Mouse (Mus musculus) heart, embryonic 12.5 days (tissue): ENCODE measurements around the gene Plekhh3. TPM values are rescaled to one million over a fixed set of nuclear protein-coding genes. Genes with fewer than 3 reads are reported as not detected.
A peak's percentile ranks its signal among the peaks of the same experiment; 100 is the strongest.
"Not testable (repeated sequence)": the region's sequence is repeated elsewhere in the genome, so short reads cannot be mapped to it uniquely, and the experiment has no call there.

Experiments used
- ATAC-seq: fragments of 200-750 bp; cut with Nextera tagmentation; 2 replicates; pipeline ENCODE4 v1.8.0; 2017; ENCODE audit warnings: moderate TSS enrichment, moderate library complexity; ENCODE audit not compliant: insufficient number of reproducible peaks, low FRiP score
- H3K27ac ChIP-seq: fragments of 300-500 bp; sonication (generic); 2 replicates; pipeline ENCODE4 v1.5.1; 2016; ENCODE audit warnings: mild to moderate bottlenecking, moderate library complexity; ENCODE audit not compliant: poor library complexity, severe bottlenecking
- H3K27me3 ChIP-seq: fragments of 300-500 bp; sonication (generic); replicated peaks from 2 replicates; pipeline ENCODE4 v1.6.1; 2016; ENCODE audit warnings: mild to moderate bottlenecking, moderate library complexity
- H3K36me3 ChIP-seq: fragments of 300-500 bp; sonication (generic); 2 replicates; pipeline ENCODE4 v1.6.1; 2016; ENCODE audit warnings: mild to moderate bottlenecking, moderate library complexity
- H3K4me1 ChIP-seq: fragments of 300-500 bp; sonication (generic); replicated peaks from 2 replicates; pipeline ENCODE4 v1.6.1; 2016; ENCODE audit warnings: mild to moderate bottlenecking
- H3K4me2 ChIP-seq: fragments of 300-500 bp; sonication (generic); 2 replicates; pipeline ENCODE4 v1.6.1; 2016; ENCODE audit warnings: mild to moderate bottlenecking, moderate library complexity
- H3K4me3 ChIP-seq: fragments of 300-500 bp; sonication (generic); 2 replicates; pipeline ENCODE4 v1.5.1; 2016; ENCODE audit warnings: mild to moderate bottlenecking
- H3K9ac ChIP-seq: fragments of 300-500 bp; sonication (generic); 2 replicates; pipeline ENCODE4 v1.6.1; 2016; ENCODE audit warnings: mild to moderate bottlenecking, moderate library complexity
- H3K9me3 ChIP-seq: fragments of 300-500 bp; sonication (generic); replicated peaks from 2 replicates; pipeline ENCODE4 v1.6.1; 2016; ENCODE audit warnings: mild to moderate bottlenecking, moderate library complexity
- WGBS: fragments of 180-500 bp; shearing (Covaris S2); methylation state at CpG from one replicate; pipeline ENCODE4 v1.1.7; 2016; 5-methylcytosine and 5-hydroxymethylcytosine counted together
- polyA plus RNA-seq: library from polyadenylated mRNA; unstranded; fragments of >200 nt; fragmentation: Nextera tagmentation; extraction: Ambion mirVana; gene quantifications from 2 replicates; pipeline ENCODE4 v1.2.1, GENCODE M21; 2016

Plekhh3 gene
- polyA plus RNA-seq, 1 experiment from 2014 or later: 10.6 TPM

DNA sequence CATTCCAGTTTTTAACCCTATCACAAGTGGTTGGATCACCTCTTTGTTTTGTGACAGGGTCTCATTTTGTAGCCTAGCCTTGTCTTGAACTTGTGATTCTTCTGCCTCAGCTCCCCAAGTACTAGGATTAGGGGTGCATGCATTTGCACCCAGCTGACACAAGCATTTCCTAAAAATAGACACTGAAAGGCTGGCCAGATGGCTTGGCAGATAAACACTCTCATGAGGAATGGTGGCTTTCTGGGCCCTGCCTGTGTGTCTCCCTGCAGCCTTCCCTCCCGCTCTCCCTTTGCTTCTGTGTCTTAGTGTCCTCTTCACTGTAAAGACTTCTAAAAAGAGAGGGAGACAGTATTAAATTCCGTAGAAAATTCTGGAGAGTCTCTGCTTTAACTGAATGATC, 40.0 kb downstream of the Plekhh3 start:
- Histone ChIP-seq H3K4me1 (peaks cover 16% of the 10 kb centered on the region), H3K9ac (no peak overlapping the region), H3K9me3 (peaks cover 6% of the 10 kb centered on the region), H3K27ac (no peak overlapping the region), H3K4me2 (no peak overlapping the region), H3K36me3 (peaks cover 12% of the 10 kb centered on the region), H3K27me3 (no peaks in the 10 kb centered on the region), H3K4me3 (no peak overlapping the region)
- 69% methylated on average over 2 of the region's 2 CpGs for WGBS
- no peak for ATAC-seq

DNA sequence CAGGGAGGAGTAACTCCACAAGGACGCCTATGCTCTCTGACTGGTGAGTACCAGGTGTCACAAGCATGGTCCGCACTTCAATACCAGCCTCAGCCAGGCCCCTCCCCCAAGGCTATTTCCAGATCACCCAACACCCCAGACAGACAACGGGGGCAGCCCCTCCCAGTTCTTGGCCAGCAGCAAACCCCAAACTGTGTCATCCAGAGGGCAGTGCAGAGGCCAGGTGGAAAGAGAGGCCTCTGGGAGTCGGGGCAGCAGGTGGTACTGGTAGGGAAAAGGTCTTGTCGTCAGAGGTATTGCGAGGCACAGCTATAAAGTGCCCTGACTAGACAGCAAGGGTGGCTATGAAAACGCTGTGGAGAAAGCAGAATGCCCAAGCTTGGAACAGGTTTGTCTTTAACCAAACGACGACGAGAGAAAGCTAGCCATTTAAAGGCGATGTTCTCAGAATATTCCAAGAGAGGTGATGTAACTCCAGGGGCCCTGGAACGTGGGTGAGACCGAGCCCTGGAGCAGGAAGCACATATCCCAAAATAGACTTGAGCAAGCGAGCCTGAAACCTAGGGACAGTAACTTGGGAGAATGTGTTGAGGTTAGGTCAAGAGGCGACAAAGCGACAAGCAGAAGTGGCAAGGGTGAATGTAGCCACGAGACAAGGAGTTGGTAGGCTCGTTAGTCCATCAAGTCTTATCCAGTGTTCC, 40.9 kb downstream of the Plekhh3 start:
- no peak overlapping the region for H3K4me3 ChIP-seq
- ATAC-seq: peak; percentile 41; the same call in 1 of the 2 replicates
- H3K9ac ChIP-seq: 0 out of 2 replicates have a peak overlapping the region, but pooled peaks have one; percentile 40
- WGBS: 22% methylated on average over 18 of the region's 18 CpGs
- peaks cover 16% of the 10 kb centered on the region for H3K4me1 ChIP-seq
- H3K27ac ChIP-seq: peak overlapping the region; percentile 88
- peaks cover 22% of the 10 kb centered on the region for H3K36me3 ChIP-seq
- H3K9me3 ChIP-seq: peaks cover 6% of the 10 kb centered on the region
- H3K27me3 ChIP-seq: no peaks in the 10 kb centered on the region
- peak overlapping the region; percentile 50 for H3K4me2 ChIP-seq

DNA sequence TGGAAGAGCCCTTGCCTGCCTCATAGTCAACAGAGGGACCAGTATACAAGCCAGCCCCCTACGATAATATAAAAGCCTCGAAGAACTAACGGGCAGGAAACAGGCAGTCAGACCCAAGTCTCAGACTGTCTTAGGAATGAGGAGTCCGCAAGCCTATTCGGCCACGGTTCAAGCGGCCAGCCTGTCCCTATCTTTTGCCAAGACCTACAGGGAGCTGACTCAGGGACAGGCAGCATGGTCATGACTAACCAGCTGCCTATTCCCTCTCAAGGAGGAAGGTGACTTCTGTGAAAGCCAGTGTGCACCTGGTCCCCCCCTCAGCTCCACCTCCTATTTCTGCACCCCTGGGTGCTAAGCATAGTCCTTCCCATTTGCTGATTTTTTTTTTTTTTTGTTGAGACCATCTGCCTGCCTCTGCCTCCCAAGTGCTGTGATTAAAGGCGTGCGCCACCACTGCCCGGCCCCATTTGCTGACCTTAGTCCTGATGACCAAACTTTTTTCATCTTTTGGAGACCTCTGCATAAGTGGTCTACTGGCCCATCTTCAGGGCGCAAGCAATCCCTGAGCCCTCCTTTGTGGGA, 42.1 kb downstream of the Plekhh3 start:
- Histone ChIP-seq H3K27me3 (no peaks in the 10 kb centered on the region), H3K9ac (no peak overlapping the region), H3K4me3 (no peak overlapping the region), H3K36me3 (peaks cover 31% of the 10 kb centered on the region), H3K4me2 (no peak overlapping the region), H3K27ac (no peak overlapping the region), H3K9me3 (peaks cover 6% of the 10 kb centered on the region), H3K4me1 (peaks cover 11% of the 10 kb centered on the region)
- WGBS: 76% methylated on average over 11 of the region's 11 CpGs
- ATAC-seq: no peak

DNA sequence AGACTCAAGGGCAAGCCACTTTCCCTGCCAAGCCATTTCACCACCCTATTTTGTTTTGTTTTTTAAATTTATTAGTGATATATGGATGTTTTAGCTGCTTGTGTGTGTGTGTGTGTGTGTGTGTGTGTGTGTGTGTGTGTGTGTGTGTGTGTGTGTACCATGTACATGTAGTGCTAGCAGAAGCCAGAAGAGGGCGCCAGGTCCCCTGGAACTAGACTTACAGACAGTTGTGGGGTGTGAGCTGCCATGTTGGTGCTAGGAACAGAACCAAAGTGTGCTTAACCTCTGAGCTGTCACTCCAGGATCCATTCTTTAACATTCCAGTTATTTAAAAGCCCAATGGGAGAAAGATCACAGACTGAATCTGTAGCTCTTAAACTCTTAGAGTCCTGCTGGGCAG, 44.1 kb downstream of the Plekhh3 start:
- Histone ChIP-seq H3K27ac (no peak overlapping the region), H3K4me2 (no peak overlapping the region), H3K9ac (no peak overlapping the region), H3K9me3 (peaks cover 6% of the 10 kb centered on the region), H3K4me3 (no peak overlapping the region), H3K4me1 (peaks cover 11% of the 10 kb centered on the region), H3K27me3 (no peaks in the 10 kb centered on the region), H3K36me3 (peaks cover 51% of the 10 kb centered on the region)
- WGBS: 100% methylated on average over 1 of the region's 1 CpGs
- ATAC-seq: no peak

DNA sequence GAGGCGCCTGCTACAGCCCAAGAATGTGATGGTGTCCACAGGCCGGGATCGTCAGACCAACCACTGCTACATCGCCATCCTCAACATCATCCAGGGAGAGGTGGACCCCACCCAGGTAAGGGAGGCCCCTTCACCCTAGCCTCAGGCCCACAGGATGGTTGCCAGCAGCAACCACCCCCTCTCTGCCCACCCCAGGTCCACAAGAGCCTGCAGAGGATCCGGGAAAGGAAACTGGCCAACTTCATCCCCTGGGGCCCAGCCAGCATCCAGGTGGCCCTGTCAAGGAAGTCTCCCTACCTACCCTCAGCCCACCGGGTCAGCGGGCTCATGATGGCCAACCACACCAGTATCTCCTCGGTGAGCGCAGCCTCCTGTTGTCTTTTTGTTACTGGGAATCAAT, 46.1 kb downstream of the Plekhh3 start:
- H3K36me3 ChIP-seq: peaks cover 56% of the 10 kb centered on the region
- not testable (repeated sequence) for H3K4me3 ChIP-seq, H3K9ac ChIP-seq, H3K27me3 ChIP-seq, H3K27ac ChIP-seq, H3K9me3 ChIP-seq, ATAC-seq, H3K4me2 ChIP-seq
- peaks cover 12% of the 10 kb centered on the region for H3K4me1 ChIP-seq
- 96% methylated on average over 9 of the region's 9 CpGs for WGBS

DNA sequence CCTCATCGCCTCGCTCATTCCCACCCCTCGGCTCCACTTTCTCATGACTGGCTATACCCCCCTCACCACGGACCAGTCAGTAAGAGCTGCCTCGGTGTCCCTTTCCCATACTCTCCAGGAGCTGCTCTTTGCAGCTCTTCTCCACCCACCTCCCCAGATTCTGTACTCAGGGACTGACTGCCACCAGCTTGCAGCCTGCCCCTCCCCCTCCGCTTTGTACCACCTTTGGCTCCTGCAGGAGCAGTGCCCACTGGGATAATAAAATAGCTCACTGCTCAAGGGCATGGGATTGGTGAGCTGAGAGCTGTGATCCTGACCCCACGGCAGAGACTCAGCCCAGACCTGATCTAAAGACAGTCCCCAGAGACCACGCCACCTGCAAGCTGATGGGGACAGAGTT, 46.7 kb downstream of the Plekhh3 start:
- not testable (repeated sequence) for H3K9ac ChIP-seq
- 89% methylated on average over 8 of the region's 8 CpGs for WGBS

DNA sequence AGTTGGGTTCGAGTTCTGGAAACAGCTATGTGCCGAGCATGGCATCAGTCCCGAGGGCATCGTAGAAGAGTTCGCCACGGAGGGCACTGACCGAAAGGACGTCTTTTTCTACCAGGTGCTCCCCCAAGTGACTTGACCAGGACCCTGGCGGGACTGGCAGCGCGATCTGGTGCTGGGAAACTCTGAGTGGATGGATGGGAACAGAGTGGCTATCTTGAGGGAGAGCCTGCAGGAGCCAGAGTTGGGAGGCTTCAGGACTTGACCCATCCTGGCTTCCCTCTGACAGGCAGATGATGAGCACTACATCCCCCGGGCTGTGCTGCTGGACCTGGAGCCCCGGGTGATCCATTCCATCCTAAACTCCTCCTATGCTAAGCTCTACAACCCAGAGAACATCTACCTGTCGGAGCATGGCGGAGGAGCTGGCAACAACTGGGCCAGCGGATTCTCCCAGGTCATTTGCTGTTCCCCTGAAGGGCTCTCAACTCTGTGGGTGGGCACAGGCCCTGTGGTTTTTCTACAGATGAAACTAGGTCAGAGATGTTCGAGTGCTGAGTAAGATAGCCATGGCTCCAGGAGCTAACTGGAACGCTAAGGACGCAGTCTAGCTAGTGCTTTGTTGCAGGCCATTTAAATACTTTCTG, 50.5 kb downstream of the Plekhh3 start:
- 20% methylated on average over 19 of the region's 19 CpGs for WGBS

More for the DNA sequence above, 46.7 kb downstream of the Plekhh3 start:
- H3K9me3 ChIP-seq, H3K27me3 ChIP-seq, H3K4me3 ChIP-seq, H3K27ac ChIP-seq, H3K4me1 ChIP-seq, ATAC-seq, H3K4me2 ChIP-seq: not testable (repeated sequence)
- peaks cover 56% of the 10 kb centered on the region for H3K36me3 ChIP-seq

DNA sequence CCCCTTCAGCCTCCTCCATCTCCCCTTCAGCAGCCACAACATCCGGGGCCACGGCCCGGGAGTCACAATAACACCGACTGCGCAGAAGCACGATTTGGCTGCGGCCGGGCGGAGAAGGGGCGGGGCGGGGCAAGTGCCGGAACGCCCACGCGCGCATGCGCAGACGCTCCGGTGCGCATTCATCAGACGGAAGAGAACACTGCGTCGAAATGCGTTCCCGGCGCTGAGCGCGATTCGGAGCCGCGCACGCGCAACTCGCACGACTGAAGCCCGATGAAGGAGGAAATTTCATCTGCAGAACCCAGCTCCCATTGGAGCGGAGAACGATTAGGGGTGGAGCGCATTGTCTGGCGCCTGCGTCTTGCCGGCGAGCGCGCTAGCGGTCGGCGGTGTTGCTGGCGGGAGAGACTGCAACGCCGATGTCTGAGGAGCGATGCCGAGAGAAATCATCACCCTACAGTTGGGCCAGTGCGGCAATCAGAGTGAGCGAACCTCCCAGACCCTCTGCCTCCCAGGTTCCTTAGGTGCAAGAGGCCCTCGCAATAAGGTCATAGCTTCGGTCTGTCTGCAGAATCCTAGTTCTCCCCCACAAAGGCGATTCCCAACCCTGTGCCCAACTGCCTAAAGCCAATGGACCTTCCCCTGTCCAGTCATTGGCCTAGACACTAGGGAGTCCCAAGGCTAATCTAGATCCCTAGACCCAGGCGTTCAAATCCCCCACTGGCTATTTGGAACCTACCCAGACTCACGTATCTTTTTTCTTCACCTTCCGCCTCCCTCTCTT, 51.2 kb downstream of the Plekhh3 start, which contains the start of the genes Retreg3 and Tubg1:
Gene Retreg3, minus strand, starts transcription at position 133 of the 784 bp plus-strand sequence.
Gene Tubg1, plus strand, starts transcription at position 178 of the 784 bp plus-strand sequence.
- H3K4me2 ChIP-seq: peak within 1 kb of the TSS; percentile 74
- peak; percentile 96 for ATAC-seq
- peak within 1 kb of the TSS; percentile 86 for H3K4me3 ChIP-seq
- no peaks in the 10 kb centered on the region for H3K9me3 ChIP-seq
- H3K9ac ChIP-seq: peak within 1 kb of the TSS; percentile 98
- H3K27ac ChIP-seq: peak within 1 kb of the TSS; percentile 88
- peaks cover 30% of the 10 kb centered on the region for H3K4me1 ChIP-seq
- under 1% methylated on average over 61 of the region's 61 CpGs for WGBS
- H3K36me3 ChIP-seq: peaks cover 31% of the 10 kb centered on the region
- no peaks in the 10 kb centered on the region for H3K27me3 ChIP-seq

More for the DNA sequence above, 50.5 kb downstream of the Plekhh3 start:
- H3K4me1 ChIP-seq: peaks cover 27% of the 10 kb centered on the region
- peaks cover 38% of the 10 kb centered on the region for H3K36me3 ChIP-seq
- H3K27ac ChIP-seq: peak overlapping the region; percentile 81; the same call in 1 of the 2 replicates
- ATAC-seq: no peak
- H3K4me2 ChIP-seq: peak overlapping the region; percentile 74
- peak overlapping the region; percentile 86 for H3K4me3 ChIP-seq
- H3K27me3 ChIP-seq: no peaks in the 10 kb centered on the region
- no peaks in the 10 kb centered on the region for H3K9me3 ChIP-seq
- peak overlapping the region; percentile 82 for H3K9ac ChIP-seq

DNA sequence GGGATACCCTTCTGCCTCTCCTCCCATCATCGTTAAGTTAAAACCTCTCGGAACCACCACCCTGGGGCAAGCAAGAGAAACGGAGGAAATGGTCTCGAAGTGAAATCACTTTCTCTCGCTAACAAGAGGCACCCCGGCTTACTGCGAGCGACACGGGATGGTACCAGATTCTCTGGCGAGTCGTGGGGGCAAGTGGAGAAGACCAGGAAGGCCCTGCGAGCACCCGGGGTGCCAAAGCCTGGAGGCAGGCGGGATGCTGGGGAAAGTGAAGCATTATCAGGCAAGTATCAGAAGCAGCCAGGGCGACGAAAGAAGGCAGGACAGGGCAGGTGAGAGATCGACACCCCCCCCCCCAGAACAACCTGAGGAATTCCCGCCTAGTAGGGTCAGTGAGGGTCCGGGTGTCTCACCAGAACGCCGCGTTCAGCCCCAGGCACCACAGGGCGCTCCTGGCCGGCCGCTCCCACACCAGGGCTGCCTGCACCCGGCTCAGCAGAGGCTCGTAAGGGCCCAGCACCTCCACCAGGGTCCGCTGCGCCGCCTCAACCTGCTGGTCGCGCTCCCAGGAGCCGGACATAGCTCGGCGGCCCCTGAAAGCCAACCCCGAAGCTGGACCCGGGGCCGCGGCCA, 51.9 kb downstream of the Plekhh3 start:
- peaks cover 30% of the 10 kb centered on the region for H3K4me1 ChIP-seq
- peak overlapping the region; percentile 88 for H3K27ac ChIP-seq
- no peaks in the 10 kb centered on the region for H3K27me3 ChIP-seq
- no peaks in the 10 kb centered on the region for H3K9me3 ChIP-seq
- H3K36me3 ChIP-seq: peaks cover 25% of the 10 kb centered on the region
- H3K4me3 ChIP-seq: peak overlapping the region; percentile 86
- peak overlapping the region; percentile 98 for H3K9ac ChIP-seq
- ATAC-seq: peak; percentile 82
- peak overlapping the region; percentile 74 for H3K4me2 ChIP-seq
- under 1% methylated on average over 39 of the region's 39 CpGs for WGBS

DNA sequence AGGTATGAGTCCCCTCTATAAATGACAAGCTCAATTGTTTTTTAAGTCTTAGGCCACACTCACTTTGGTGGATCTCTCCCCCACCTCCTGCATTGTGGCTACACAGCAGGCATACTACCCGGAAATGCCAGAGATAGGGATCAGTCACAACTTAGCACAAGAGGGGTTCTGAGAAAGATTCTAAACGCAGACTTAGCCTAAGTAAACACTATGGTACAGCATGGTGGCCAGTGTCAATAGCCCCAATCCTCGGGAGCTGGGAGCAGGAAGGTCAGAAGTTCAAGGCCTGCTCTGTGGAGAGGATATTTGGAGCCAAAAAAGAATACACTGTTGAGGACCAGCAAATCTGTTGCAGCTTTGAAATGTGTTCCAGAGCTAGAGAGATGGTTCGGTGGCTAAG, 53.0 kb downstream of the Plekhh3 start:
- Histone ChIP-seq H3K36me3 (peaks cover 16% of the 10 kb centered on the region), H3K9me3 (no peaks in the 10 kb centered on the region), H3K4me2 (peak overlapping the region; percentile 74), H3K27ac (no peak overlapping the region), H3K27me3 (no peaks in the 10 kb centered on the region), H3K4me1 (peaks cover 30% of the 10 kb centered on the region), H3K9ac (peak overlapping the region; percentile 98), H3K4me3 (peak overlapping the region; percentile 86)
- ATAC-seq: no peak
- WGBS: 26% methylated on average over 4 of the region's 4 CpGs
